Comparison of ENCODE assay signal across 28 mouse cellular contexts in genomic region chr15:78761112-78761511, GRCm38 (mm10). TPM values are rescaled to one million over a fixed set of nuclear protein-coding genes. Genes with fewer than 3 reads are reported as not detected.
DNase-seq lines count a peak whose midpoint lies in the region; ATAC-seq and TF ChIP-seq lines count a peak whose summit lies in the region.
"Had no signal": no experiment of that assay in that cellular context is flagged by ENCODE, and none has a peak within 500 bp of the region (broad histone marks: within the 10 kb centered on the region; RNA-seq: fewer than 3 reads in every experiment).

No protein-coding gene starts in this region.

- intact Hi-C loops in gastrocnemius, adult 2 months (cut with DNase I) = no loop called here

- H3K4me1 ChIP-seq in midbrain, embryonic 12.5 days = peaks cover 16% of the 10 kb centered on the region
- no peaks in the 10 kb centered on the region for H3K4me1 ChIP-seq in midbrain, embryonic 16.5 days (ENCODE audit: control insufficient read depth, insufficient read depth, low read length)
- H3K4me1 ChIP-seq: heart, embryonic 13.5 days; intestine, embryonic 15.5 days had no signal

- H3K4me2 ChIP-seq in midbrain, embryonic 12.5 days (replicated peaks) = no peak overlapping the region
- H3K4me2 ChIP-seq in midbrain, embryonic 16.5 days (ENCODE audit: low read length) = no peak overlapping the region
- H3K4me2 ChIP-seq: embryonic facial prominence, embryonic 13.5 days; heart, embryonic 13.5 days; hindbrain, embryonic 12.5 days; intestine, embryonic 15.5 days had no signal

- peaks cover 82% of the 10 kb centered on the region for H3K36me3 ChIP-seq in midbrain, embryonic 12.5 days
- no peaks in the 10 kb centered on the region for H3K36me3 ChIP-seq in midbrain, embryonic 16.5 days (ENCODE audit: control insufficient read depth, insufficient read depth, low read length)
- H3K36me3 ChIP-seq: embryonic facial prominence, embryonic 13.5 days; heart, embryonic 10.5 days; heart, embryonic 13.5 days; intestine, embryonic 15.5 days had no signal

- peak; percentile 45 to 60 for DNase-seq in cerebellum, postnatal 10 days
- DNase-seq in cerebellum, adult 11 months = no peak
- peak; percentile 12 for DNase-seq in gastrocnemius, adult 2 months
- DNase-seq in gastrocnemius, adult 18-20 months (ENCODE audit: low spot score) = no peak
- DNase-seq: adrenal gland, adult 8-10 months; adrenal gland, postnatal 25 days; cerebellum, adult 18-20 months; cerebellum, adult 9-10 months; cerebellum, postnatal 25 days; gastrocnemius, postnatal 10 days; gastrocnemius, postnatal 36 days; heart, adult 2 months; heart, postnatal 14 days; heart, postnatal 4 days; kidney, adult 11 months had no signal

- H3K9ac ChIP-seq in midbrain, embryonic 12.5 days (replicated peaks) = no peak overlapping the region
- H3K9ac ChIP-seq in midbrain, embryonic 16.5 days (ENCODE audit: low read depth, low read length) = no peak overlapping the region
- H3K9ac ChIP-seq: embryonic facial prominence, embryonic 13.5 days; heart, embryonic 13.5 days; hindbrain, embryonic 12.5 days; intestine, embryonic 15.5 days had no signal

- no peak overlapping the region for H3K4me3 ChIP-seq in gastrocnemius, adult 2 months
- H3K4me3 ChIP-seq in midbrain, embryonic 12.5 days = no peak overlapping the region
- H3K4me3 ChIP-seq in midbrain, embryonic 16.5 days (ENCODE audit: low read depth, low read length) = no peak overlapping the region
- H3K4me3 ChIP-seq: embryonic facial prominence, embryonic 13.5 days; erythroblast, embryonic 14.5 days; heart, adult 2 months; heart, embryonic 10.5 days; heart, embryonic 13.5 days; hindbrain, embryonic 12.5 days; intestine, embryonic 15.5 days had no signal

- whole genome bisulfite sequencing in midbrain, embryonic 12.5 days = 85% methylated on average over 13 of the region's 13 CpGs
- 83% methylated on average over 13 of the region's 13 CpGs for WGBS in midbrain, embryonic 16.5 days

- ATAC-seq in midbrain, embryonic 12.5 days (ENCODE audit: low FRiP score, low read depth) = no peak
- ATAC-seq in midbrain, embryonic 16.5 days = no peak
- ATAC-seq: activated CD4-positive, CD25-positive, alpha-beta regulatory T cell, adult 4 months; forebrain, embryonic 14.5 days; hindbrain, embryonic 16.5 days; intestine, embryonic 15.5 days had no signal

- TF ChIP-seq CTCF in gastrocnemius, adult 2 months (IDR thresholded peaks at IDR 0.05) = no peak

- H3K9me3 ChIP-seq in midbrain, embryonic 12.5 days = no peaks in the 10 kb centered on the region
- no peaks in the 10 kb centered on the region for H3K9me3 ChIP-seq in midbrain, embryonic 16.5 days (replicated peaks; ENCODE audit: control insufficient read depth, low read length, poor library complexity, severe bottlenecking)
- H3K9me3 ChIP-seq: embryonic facial prominence, embryonic 13.5 days; heart, embryonic 10.5 days; heart, embryonic 13.5 days; hindbrain, embryonic 12.5 days; intestine, embryonic 15.5 days had no signal

- H3K27ac ChIP-seq in gastrocnemius, adult 2 months = no peak overlapping the region
- 0 out of 2 replicates have a peak overlapping the region, but pooled peaks have one; percentile 39 for H3K27ac ChIP-seq in midbrain, embryonic 12.5 days (replicated peaks)
- H3K27ac ChIP-seq in midbrain, embryonic 16.5 days (ENCODE audit: low read length) = no peak overlapping the region
- H3K27ac ChIP-seq: embryonic facial prominence, embryonic 13.5 days; heart, adult 2 months; heart, embryonic 10.5 days; heart, embryonic 13.5 days; hindbrain, embryonic 12.5 days; intestine, embryonic 15.5 days had no signal

- H3K27me3 ChIP-seq in midbrain, embryonic 12.5 days = no peaks in the 10 kb centered on the region
- H3K27me3 ChIP-seq in midbrain, embryonic 16.5 days (ENCODE audit: control insufficient read depth, insufficient read depth, low read depth, low read length) = no peaks in the 10 kb centered on the region
- H3K27me3 ChIP-seq: embryonic facial prominence, embryonic 13.5 days; hindbrain, embryonic 12.5 days; intestine, embryonic 15.5 days had no signal

RNA-seq across cellular contexts. Expression of gene Mfng, which starts 12.2 kb away (rescaled TPM):
- total RNA-seq in gastrocnemius, adult 2 months (2021) = 1 to 10 TPM; 2.6 to 3.1 TPM
- total RNA-seq in gastrocnemius, adult 18-20 months (2021) = 1 to 10 TPM; 1.8 to 3.6 TPM
- polyA plus RNA-seq in midbrain, embryonic 12.5 days (2016; fragmentation: Nextera tagmentation; extraction: Ambion mirVana) = 119 and 137 TPM in 2 replicates
- polyA plus RNA-seq in midbrain, embryonic 16.5 days (2015; fragmentation: Nextera tagmentation; extraction: Ambion mirVana) = 13.5 and 19.7 TPM in 2 replicates

RNA-seq across cellular contexts. Expression of gene Card10, which starts 41.7 kb away (rescaled TPM):
- 1 to 10 TPM; 6.1 to 6.8 TPM for total RNA-seq in gastrocnemius, adult 2 months (2021)
- 1 to 10 TPM; 4.1 to 6.5 TPM for total RNA-seq in gastrocnemius, adult 18-20 months (2021)
- 2.3 and 2.6 TPM in 2 replicates for polyA plus RNA-seq in midbrain, embryonic 12.5 days (2016; fragmentation: Nextera tagmentation; extraction: Ambion mirVana)
- 1.8 and 2.2 TPM in 2 replicates for polyA plus RNA-seq in midbrain, embryonic 16.5 days (2015; fragmentation: Nextera tagmentation; extraction: Ambion mirVana)
- total RNA-seq: common myeloid progenitor, adult 5-6 weeks; granulocyte monocyte progenitor cell, adult 5-6 weeks had no signal
- polyA plus RNA-seq: activated CD4-positive, CD25-positive, alpha-beta regulatory T cell, adult 4 months had no signal

RNA-seq across cellular contexts. Expression of gene Elfn2, which starts 42.5 kb away (rescaled TPM):
- under 1 TPM in 1 of 2 experiments, not detected in 1; 0.03 TPM for total RNA-seq in gastrocnemius, adult 2 months (2021)
- total RNA-seq in gastrocnemius, adult 18-20 months (2021) = under 1 TPM; 0.02 to 0.05 TPM
- polyA plus RNA-seq in midbrain, embryonic 12.5 days (2016; fragmentation: Nextera tagmentation; extraction: Ambion mirVana) = 0.88 and 2.2 TPM in 2 replicates
- polyA plus RNA-seq in midbrain, embryonic 16.5 days (2015; fragmentation: Nextera tagmentation; extraction: Ambion mirVana) = 9.6 and 12.6 TPM in 2 replicates
- total RNA-seq: common myeloid progenitor, adult 5-6 weeks; granulocyte monocyte progenitor cell, adult 5-6 weeks had no signal
- polyA plus RNA-seq: activated CD4-positive, CD25-positive, alpha-beta regulatory T cell, adult 4 months; heart, embryonic 10.5 days had no signal

Comparison
In these comparisons a context has a peak if more than half of its experiments do, and no peak if none do; other contexts are left out.
1. DNase-seq: peak in cerebellum, postnatal 10 days (2 of 2) and gastrocnemius, adult 2 months (single experiment); none in cerebellum, adult 11 months (single experiment) and gastrocnemius, adult 18-20 months (single experiment).